Mouse (Mus musculus) erythroblast, embryonic 14.5 days (primary cell): ENCODE measurements around the gene Lmna.

ENCODE experiments used
- GATA1 ChIP-seq: IDR thresholded peaks from 2 replicates; pipeline ENCODE4 v1.6.1; 2012; ENCODE audit warnings: low read length, inconsistent platforms, mixed read lengths
- TAL1 ChIP-seq: IDR thresholded peaks from 3 replicates; pipeline ENCODE4 v1.6.1; 2012; ENCODE audit warnings: low read length, inconsistent platforms, mixed read lengths

- no peak for TF ChIP-seq GATA1
- TF ChIP-seq TAL1, result no peak
These were observed 25.2 kb upstream of the Lmna start for GRCm38 (mm10) chr3:88535005-88535404.
